Mouse (Mus musculus) heart, postnatal 0 days (tissue): ENCODE measurements around the gene Pgap2. TPM values are rescaled to one million over a fixed set of nuclear protein-coding genes. Genes with fewer than 3 reads are reported as not detected.

Experiments used
- ATAC-seq: fragments of 200-750 bp; cut with Nextera tagmentation; 2 replicates; pipeline ENCODE4 v1.8.0; 2017; ENCODE audit warnings: low read depth, moderate number of reproducible peaks, moderate library complexity; ENCODE audit not compliant: insufficient read depth
- DNase-seq: peaks from one replicate; pipeline ENCODE4 v3.0.0-alpha.2; 2016; ENCODE audit warnings: low spot score
- H3K27ac ChIP-seq: fragments of 300-500 bp; sonication (generic); 2 replicates; pipeline ENCODE4 v1.5.1; 2014; ENCODE audit warnings: low read depth, mild to moderate bottlenecking
- H3K27me3 ChIP-seq: fragments of 300-500 bp; sonication (generic); 2 replicates; pipeline ENCODE4 v1.6.1; 2014; ENCODE audit warnings: low read length, mixed read lengths; ENCODE audit not compliant: control insufficient read depth, insufficient read depth
- H3K36me3 ChIP-seq: fragments of 300-500 bp; sonication (generic); replicated peaks from 2 replicates; pipeline ENCODE4 v1.6.1; 2014; ENCODE audit warnings: low read length, mixed read lengths; ENCODE audit not compliant: control insufficient read depth, insufficient read depth
- H3K4me1 ChIP-seq: fragments of 300-500 bp; sonication (generic); 2 replicates; pipeline ENCODE4 v1.6.1; 2014; ENCODE audit warnings: antibody characterized with exemption; ENCODE audit not compliant: control insufficient read depth, insufficient read depth
- H3K4me2 ChIP-seq: fragments of 300-500 bp; sonication (generic); 2 replicates; pipeline ENCODE4 v1.6.1; 2014; ENCODE audit warnings: low read depth, mild to moderate bottlenecking, low read length, moderate library complexity
- H3K4me3 ChIP-seq: fragments of 300-500 bp; sonication (generic); 2 replicates; pipeline ENCODE4 v1.5.1; 2014; ENCODE audit warnings: low read depth, low read length
- H3K9ac ChIP-seq: fragments of 300-500 bp; sonication (generic); replicated peaks from 2 replicates; pipeline ENCODE4 v1.6.1; 2014; ENCODE audit warnings: low read depth, low read length, mixed read lengths
- H3K9me3 ChIP-seq: fragments of 300-500 bp; sonication (generic); replicated peaks from 2 replicates; pipeline ENCODE4 v1.6.1; 2016; ENCODE audit warnings: low read length; ENCODE audit not compliant: control insufficient read depth
- CTCF ChIP-seq: IDR thresholded peaks from 2 replicates; pipeline ENCODE4 v1.5.1; 2016; ENCODE audit warnings: antibody characterized with exemption, control low read depth, low read depth
- EP300 ChIP-seq: IDR thresholded peaks from 2 replicates; pipeline ENCODE4 v1.6.1; 2016; ENCODE audit warnings: antibody characterized with exemption, low read depth
- WGBS: fragments of 180-500 bp; shearing (Covaris S2); extraction: QIAGEN DNeasy Blood & Tissue Kit; methylation state at CpG from one replicate; pipeline ENCODE4 v1.1.7; 2014; 5-methylcytosine and 5-hydroxymethylcytosine counted together
- polyA plus RNA-seq: library from polyadenylated mRNA; unstranded; fragments of >200 nt; fragmentation: Nextera tagmentation; extraction: Ambion mirVana; gene quantifications from 2 replicates; pipeline ENCODE4 v1.2.1, GENCODE M21; 2015
- total RNA-seq: library from RNA; depleted of rRNA; stranded (reverse); fragments of >200 nt; gene quantifications from 2 replicates; pipeline ENCODE4 v1.2.3, GENCODE M21; 2014; ENCODE audit warnings: low replicate concordance

Pgap2 gene
- total and polyA plus RNA-seq, 2 experiments from 2014 or later: 60.9 to 117 TPM

GRCm38 (mm10) chr7:102253631-102254030 is 43.6 kb downstream of the Pgap2 start:
- H3K4me2 ChIP-seq: no peak overlapping the region
- H3K4me3 ChIP-seq: no peak overlapping the region
- DNase-seq (no peak), ATAC-seq (no peak)
- TF ChIP-seq EP300 (no peak), CTCF (no peak)
- H3K27ac ChIP-seq: no peak overlapping the region
- peaks cover 3% of the 10 kb centered on the region; the same call in 1 of the 2 replicates for H3K27me3 ChIP-seq
- H3K9ac ChIP-seq: no peak overlapping the region
- no peaks in the 10 kb centered on the region for H3K9me3 ChIP-seq
- WGBS: 80% methylated on average over 1 of the region's 1 CpGs
- H3K4me1 ChIP-seq: 0 out of 2 replicates have a peak, but pooled peaks cover under 1% of the 10 kb centered on the region
- H3K36me3 ChIP-seq: no peaks in the 10 kb centered on the region

GRCm38 (mm10) chr7:102255954-102256353 is 45.9 kb downstream of the Pgap2 start, which contains the start of gene Rhog:
Gene Rhog, minus strand, starts transcription at chr7:102256054.
- no peak within 1 kb of the TSS for H3K4me3 ChIP-seq
- no peak within 1 kb of the TSS for H3K9ac ChIP-seq
- no peak within 1 kb of the TSS for H3K27ac ChIP-seq
- peaks cover 3% of the 10 kb centered on the region; the same call in 1 of the 2 replicates for H3K27me3 ChIP-seq
- DNase-seq (no peak), ATAC-seq (no peak)
- no peak within 1 kb of the TSS for H3K4me2 ChIP-seq
- H3K36me3 ChIP-seq: no peaks in the 10 kb centered on the region
- 75% methylated on average over 3 of the region's 3 CpGs for WGBS
- no peak for TF ChIP-seq CTCF
- TF ChIP-seq EP300: no peak
- H3K9me3 ChIP-seq: no peaks in the 10 kb centered on the region
- H3K4me1 ChIP-seq: no peaks in the 10 kb centered on the region

GRCm38 (mm10) chr7:102256636-102257035 is 46.6 kb downstream of the Pgap2 start:
- Histone ChIP-seq H3K9ac (no peak overlapping the region), H3K27ac (no peak overlapping the region), H3K4me3 (no peak overlapping the region), H3K27me3 (peaks cover 3% of the 10 kb centered on the region; the same call in 1 of the 2 replicates), H3K9me3 (no peaks in the 10 kb centered on the region), H3K36me3 (no peaks in the 10 kb centered on the region), H3K4me1 (no peaks in the 10 kb centered on the region), H3K4me2 (no peak overlapping the region)
- ATAC-seq (no peak), DNase-seq (no peak)
- TF ChIP-seq EP300: no peak
- no peak for TF ChIP-seq CTCF
- WGBS: 77% methylated on average over 3 of the region's 3 CpGs

- peak; percentile 65 for DNase-seq
- no peaks in the 10 kb centered on the region for H3K36me3 ChIP-seq
- no peak overlapping the region for H3K4me2 ChIP-seq
- no peaks in the 10 kb centered on the region for H3K4me1 ChIP-seq
- no peak for TF ChIP-seq EP300
- TF ChIP-seq CTCF: peak; percentile 79
- WGBS: 18% methylated on average over 4 of the region's 4 CpGs
- peaks cover 13% of the 10 kb centered on the region for H3K27me3 ChIP-seq
- no peaks in the 10 kb centered on the region for H3K9me3 ChIP-seq
- H3K27ac ChIP-seq: no peak overlapping the region
- H3K4me3 ChIP-seq: no peak overlapping the region
- ATAC-seq: peak; percentile 78
- no peak overlapping the region for H3K9ac ChIP-seq
Observed at GRCm38 (mm10) chr7:102258189-102258588, 48.2 kb downstream of the Pgap2 start.

- Histone ChIP-seq H3K27me3 (peaks cover 13% of the 10 kb centered on the region), H3K9ac (no peak overlapping the region), H3K27ac (no peak overlapping the region), H3K36me3 (no peaks in the 10 kb centered on the region), H3K4me2 (no peak overlapping the region), H3K4me1 (no peaks in the 10 kb centered on the region), H3K4me3 (no peak overlapping the region), H3K9me3 (no peaks in the 10 kb centered on the region)
- no peak for TF ChIP-seq CTCF
- no peak for TF ChIP-seq EP300
- ATAC-seq: no peak
- DNase-seq: no peak
- WGBS: 69% methylated on average over 3 of the region's 3 CpGs
Observed at GRCm38 (mm10) chr7:102258753-102259152, 48.7 kb downstream of the Pgap2 start.
